Mouse (Mus musculus): ENCODE data around the gene Cdca4.

Cdca4 gene

DNA sequence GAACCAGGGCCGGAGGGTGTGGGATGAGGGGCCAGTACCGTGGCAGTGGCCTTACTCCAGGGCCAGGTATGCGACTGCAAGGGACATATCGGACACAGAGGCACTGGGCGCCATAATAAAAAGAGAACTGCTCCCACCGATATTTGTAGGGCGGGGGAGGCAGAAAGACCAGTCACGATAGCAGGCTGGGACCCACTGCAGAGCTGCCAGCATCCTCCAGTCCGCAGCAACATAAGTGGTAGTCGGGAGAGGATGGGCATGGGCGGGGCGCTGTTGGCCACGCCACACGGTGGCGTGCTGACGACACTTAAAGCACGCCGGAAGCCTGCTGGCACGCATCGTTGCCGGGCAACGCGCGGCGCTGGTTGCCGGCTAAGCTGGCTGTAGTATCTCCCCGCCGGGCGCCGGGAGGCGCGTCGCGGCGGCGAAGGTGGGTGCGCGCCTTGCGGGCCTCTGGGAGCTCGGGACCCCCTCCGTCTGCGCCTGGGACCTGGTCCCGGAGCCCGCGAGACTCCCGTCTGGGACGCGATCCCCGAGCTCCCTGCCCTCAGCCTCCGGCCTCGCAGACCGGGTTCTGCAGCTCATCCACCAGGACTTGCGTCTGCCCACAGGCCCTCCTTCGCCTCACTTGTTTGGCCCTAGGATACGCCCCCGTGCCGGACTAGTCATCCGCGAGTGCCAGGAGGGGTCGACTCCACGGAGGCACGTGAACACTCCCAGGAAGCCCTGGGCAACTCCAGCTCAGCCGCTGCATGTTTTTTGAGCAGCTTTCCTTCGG, 20.4 kb downstream of the Cdca4 start, which contains the start of gene Clba1:
Gene Clba1, plus strand, starts transcription at position 351 of the 778 bp plus-strand sequence.
- in situ Hi-C loops (cut with MboI; ENCODE audit: low pct_unique_long_range_greater_than_20kb in 1 of 2, low sequenced_read_pairs in 2 of 2, unreplicated experiment in 1 of 2): loop anchor here in 1 of 2 experiments (5.0 kb wide), 1 partner anchor 61 kb away; no protein-coding TSS in a partner anchor

DNA sequence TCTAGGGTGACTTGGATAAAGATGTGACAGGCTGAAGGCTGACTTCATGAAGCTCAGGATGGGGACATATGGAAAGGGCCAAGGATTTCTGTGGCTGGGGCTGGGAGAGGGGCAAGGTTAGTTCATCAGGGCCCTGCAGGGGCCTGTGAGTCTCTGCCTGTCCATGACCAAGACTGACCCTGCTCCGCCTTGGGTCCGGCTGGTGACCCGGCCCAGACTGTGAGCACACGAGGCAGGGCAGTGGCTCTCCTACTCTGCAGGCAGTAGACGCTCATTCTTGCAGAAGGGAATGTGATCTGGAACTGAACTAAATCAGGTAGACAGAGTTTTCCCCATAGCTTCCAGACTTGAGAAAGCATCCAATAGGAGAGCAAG, 21.0 kb downstream of the Cdca4 start:
- in situ Hi-C loops (cut with MboI; ENCODE audit: low pct_unique_long_range_greater_than_20kb in 1 of 2, low sequenced_read_pairs in 2 of 2, unreplicated experiment in 1 of 2): loop anchor here in 1 of 2 experiments (5.0 kb wide), 1 partner anchor 61 kb away; no protein-coding TSS in a partner anchor

DNA sequence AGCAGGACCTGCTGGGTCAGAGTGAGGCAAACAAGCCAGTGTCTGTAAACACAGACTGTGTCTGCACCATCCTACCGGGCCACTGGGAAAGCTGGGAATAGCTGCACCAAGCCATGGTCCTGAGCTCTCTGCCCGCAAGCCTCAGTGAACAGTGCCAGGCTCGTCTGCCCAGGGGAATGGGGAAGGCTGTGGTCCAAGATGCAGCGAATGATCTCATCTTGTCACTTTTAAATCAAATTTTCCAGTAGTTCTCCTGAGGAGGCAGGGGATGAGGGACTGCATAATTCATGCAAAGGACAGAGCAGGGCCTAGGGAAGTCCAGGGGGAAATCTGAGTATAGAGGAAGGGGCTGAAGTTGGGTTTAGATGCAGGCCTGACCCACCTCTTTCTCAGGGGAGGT, 21.4 kb downstream of the Cdca4 start:
- in situ Hi-C loops (cut with MboI; ENCODE audit: low pct_unique_long_range_greater_than_20kb in 1 of 2, low sequenced_read_pairs in 2 of 2, unreplicated experiment in 1 of 2): loop anchor here in 1 of 2 experiments (5.0 kb wide), 1 partner anchor 60 kb away; no protein-coding TSS in a partner anchor

DNA sequence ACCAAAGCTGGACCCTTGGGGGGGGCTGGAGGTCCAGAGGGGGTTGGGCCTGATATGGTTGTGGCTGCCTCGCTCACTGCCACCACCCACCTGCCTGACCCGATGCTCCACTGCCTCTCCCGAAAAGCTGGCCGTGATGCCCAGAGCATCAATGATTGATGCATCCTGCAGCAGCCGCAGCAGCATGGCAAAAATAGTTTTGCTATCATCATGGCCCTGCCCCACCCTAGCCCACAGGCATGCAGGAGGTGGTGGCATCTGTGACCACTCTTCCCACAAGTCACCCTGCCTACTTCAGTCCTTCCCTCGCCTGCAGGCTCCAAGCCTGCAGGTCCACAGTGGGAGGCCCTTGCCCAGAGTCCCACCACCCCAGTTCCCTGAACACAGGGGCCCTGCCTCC, 23.2 kb downstream of the Cdca4 start:
- in situ Hi-C loops (cut with MboI; ENCODE audit: low pct_unique_long_range_greater_than_20kb in 1 of 2, low sequenced_read_pairs in 2 of 2, unreplicated experiment in 1 of 2): loop anchor here in 1 of 2 experiments (5.0 kb wide), 1 partner anchor 59 kb away; no protein-coding TSS in a partner anchor

DNA sequence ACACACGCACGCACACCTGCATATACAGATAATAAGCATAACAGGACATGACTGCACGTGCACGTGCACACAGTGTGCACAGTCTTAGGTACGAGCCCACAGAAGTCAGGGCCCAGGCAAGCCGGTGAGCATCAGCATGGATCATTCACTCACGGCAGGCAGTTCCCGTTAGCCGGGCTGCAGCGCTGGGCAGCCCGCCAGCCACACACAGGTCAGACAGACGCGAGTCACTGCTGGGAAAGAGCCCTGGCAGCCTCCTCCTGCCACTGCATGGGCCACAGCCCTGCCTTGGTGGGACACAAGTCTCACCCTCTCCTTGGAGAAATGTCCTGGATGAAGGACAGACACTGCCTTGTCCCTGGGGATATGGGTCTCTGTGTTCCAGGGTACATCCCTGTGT, 25.2 kb downstream of the Cdca4 start:
- in situ Hi-C loops (cut with MboI; ENCODE audit: low pct_unique_long_range_greater_than_20kb in 1 of 2, low sequenced_read_pairs in 2 of 2, unreplicated experiment in 1 of 2): no loop called here

DNA sequence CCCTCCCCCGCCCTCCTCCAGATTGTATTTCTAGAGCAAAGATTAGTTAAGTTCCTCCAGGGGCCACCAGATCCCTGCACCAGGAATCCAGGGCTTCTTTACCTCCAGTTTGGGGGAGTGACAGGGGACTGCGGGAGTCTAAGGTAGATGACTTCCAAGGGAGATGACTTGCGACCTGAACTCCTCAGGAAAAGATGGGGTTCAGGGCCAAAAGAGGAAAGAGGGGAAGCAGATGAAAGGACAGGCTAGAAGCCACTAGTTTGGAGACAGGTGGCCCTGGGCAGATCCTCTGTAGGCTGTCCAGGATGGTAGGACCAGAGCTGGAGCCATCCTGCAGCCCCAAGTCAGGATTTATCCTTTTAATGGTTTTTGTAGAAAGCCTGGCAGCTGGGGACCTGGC, 26.3 kb downstream of the Cdca4 start:
- in situ Hi-C loops (cut with MboI; ENCODE audit: low pct_unique_long_range_greater_than_20kb in 1 of 2, low sequenced_read_pairs in 2 of 2, unreplicated experiment in 1 of 2): no loop called here

DNA sequence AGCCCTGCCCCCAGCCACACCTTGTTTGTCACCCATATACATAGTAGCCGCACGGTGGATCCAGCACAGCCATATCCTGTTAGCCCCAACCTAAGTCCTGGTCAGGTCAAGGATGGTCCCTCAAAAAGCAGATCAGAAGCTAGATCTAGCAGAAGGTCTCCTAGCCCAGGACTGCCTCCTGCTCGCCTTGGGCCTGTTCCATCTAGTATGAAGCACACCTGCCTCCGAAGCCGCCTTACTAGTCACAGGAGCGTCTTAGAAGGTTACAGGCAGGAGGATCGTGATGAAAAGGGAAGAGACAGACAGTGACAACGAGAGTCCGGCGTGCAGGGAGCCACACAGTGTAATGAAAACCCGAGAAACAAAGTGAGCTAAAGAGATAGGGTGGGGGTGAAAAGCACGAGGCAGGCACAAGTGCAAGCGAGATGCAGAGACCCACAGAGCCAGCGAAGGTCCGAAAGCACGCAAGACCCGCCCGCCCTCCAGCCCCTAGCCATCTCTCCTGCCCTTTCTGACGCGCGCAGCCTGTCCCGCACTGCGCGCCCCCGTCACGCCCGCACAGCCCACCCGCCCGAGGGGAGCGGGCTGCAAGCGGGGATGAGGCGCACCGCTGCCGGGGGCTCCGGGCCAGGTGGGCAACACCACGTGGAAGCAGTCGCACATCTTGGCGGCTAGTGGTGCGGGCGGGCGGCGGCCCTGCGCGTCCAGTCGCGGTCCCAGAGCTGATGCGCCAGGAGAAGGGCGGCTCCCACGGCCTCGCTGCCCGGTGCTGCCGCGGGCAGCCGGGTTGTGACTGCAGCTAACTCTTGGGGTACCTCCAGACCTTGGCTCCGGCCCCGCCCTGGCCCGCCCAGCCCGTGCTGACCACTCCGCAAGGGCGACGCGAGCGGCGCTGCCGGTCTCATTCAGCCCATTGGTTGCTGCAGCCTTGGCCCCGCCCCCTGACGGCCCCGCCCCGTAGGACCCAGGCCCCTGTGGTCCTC, 27.1 kb downstream of the Cdca4 start, which contains the start of gene Ahnak2:
Gene Ahnak2, minus strand, starts transcription at position 794 of the 983 bp plus-strand sequence.
- in situ Hi-C loops (cut with MboI; ENCODE audit: low pct_unique_long_range_greater_than_20kb in 1 of 2, low sequenced_read_pairs in 2 of 2, unreplicated experiment in 1 of 2): no loop called here

DNA sequence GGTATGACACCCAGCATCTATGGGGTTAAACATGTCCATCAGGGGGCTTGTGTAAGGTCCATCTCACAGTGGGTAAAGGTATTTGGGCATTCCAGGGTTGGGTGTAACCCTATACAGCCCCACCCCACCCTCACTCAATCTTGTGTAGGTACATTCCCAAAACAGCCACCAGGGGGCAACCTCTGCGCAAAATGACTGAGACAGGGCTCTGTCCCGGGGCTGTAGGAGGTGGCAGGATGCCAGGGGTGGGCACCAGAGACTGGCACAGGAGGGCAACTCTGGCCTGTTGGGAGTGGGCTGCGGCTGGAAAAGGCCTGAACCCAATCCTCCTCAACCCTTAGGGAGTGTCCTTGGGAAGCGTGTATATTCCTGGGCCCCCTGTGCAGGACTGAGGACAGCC, 28.7 kb downstream of the Cdca4 start:
- in situ Hi-C loops (cut with MboI; ENCODE audit: low pct_unique_long_range_greater_than_20kb in 1 of 2, low sequenced_read_pairs in 2 of 2, unreplicated experiment in 1 of 2): no loop called here

DNA sequence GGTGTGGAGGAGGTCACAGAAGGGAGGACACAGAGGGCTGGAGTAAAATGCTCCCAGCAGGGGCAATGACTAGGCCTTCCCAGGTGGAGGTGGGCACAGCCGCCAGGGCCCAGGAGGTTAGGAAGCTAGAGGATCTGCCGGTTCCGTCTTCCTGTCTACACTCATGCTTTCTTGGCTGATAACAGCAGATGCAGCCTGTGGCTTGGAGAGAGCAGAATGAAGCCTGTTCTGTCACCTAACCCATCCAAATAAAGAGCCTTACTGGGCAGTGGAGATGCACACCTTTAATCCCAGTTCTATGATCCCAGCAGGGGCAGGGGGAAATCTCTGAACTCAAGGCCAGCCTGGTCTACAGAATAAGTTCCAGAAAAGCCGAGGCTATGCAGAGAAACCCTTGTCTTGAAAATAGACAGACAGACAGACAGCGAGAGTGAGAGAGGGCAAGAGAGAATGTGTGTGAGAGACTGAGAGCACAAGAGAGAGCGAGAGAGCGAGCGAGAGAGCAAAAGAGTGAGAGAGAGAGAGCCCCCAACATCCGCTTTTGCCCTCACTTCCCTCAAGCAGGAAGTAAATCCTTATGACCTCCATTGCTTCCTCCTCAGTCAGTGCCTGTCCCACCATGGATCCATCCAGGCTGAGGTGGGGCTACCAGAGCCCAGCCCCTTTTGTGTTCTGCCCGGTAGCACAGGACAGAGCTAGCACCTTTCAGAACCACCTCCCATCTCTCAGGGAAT, 29.8 kb downstream of the Cdca4 start:
- in situ Hi-C loops (cut with MboI; ENCODE audit: low pct_unique_long_range_greater_than_20kb in 1 of 2, low sequenced_read_pairs in 2 of 2, unreplicated experiment in 1 of 2): no loop called here

DNA sequence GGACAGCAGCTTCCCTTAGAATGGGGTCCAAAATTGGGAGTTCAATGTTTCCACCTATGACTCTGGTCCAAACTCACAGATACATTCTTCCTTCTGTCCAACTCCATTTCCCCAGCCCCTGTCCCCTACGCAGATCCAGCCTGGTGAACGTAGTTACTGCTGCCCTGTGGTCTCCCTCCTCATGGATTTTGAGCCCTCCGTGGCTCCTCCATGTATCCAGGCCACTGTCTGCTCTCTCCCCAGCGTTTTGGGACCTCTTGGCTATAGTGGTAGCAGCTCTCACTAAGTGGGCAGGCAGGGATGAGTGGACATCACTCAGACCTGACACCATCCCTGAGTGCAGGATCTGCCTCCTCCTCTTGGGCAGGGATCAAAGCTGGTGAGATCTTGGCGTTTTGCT, 30.5 kb downstream of the Cdca4 start:
- in situ Hi-C loops (cut with MboI; ENCODE audit: low pct_unique_long_range_greater_than_20kb in 1 of 2, low sequenced_read_pairs in 2 of 2, unreplicated experiment in 1 of 2): no loop called here

DNA sequence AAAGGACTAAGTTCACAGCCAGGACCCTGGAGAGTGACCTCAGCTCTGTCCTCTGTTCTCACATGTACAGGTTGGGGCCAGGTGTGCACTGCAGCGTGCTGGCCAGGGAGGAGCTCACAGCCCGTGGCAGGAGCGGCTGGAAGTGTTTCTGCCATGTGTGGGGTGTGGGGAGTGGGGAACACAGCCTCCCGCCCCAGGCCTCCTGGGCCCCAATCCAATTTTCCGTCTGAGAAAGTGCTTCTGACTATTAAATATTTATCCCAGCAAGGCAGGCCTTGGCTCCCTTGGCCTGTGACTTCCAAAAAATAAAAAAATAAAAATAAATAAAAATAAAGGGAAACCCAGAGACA, 30.9 kb downstream of the Cdca4 start:
- in situ Hi-C loops (cut with MboI; ENCODE audit: low pct_unique_long_range_greater_than_20kb in 1 of 2, low sequenced_read_pairs in 2 of 2, unreplicated experiment in 1 of 2): no loop called here

DNA sequence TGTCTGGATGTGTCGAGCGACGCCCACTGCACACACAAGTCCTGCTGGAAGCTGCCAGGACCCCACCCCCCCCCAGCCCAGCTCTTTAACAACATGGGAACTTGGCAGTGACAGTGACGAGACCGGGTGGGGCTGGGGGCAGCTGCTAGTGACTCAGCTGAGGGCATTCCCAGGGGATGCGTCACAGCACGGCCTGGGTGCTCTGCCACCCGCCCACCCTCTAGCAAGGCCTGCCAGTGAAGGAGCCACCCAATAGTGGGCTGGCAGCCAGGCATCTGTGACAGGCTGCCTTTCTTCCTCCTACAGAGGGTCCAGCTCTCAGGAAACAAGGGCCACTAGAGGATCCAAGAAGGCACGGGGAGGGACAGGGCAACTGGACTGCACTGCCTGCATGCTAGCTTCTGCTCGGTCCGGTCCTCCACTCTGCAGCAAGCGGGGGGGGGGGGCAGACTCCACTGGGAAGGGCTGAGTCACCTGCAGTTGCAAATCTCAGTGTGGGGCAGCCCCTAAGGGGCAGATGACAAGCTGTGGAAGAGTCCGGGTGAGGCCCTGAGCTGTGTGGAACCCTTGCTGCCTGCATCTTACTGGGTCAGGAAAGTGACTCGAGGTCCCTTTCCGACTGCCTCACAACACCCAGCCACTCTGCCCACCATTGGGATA, 31.4 kb downstream of the Cdca4 start:
- in situ Hi-C loops (cut with MboI; ENCODE audit: low pct_unique_long_range_greater_than_20kb in 1 of 2, low sequenced_read_pairs in 2 of 2, unreplicated experiment in 1 of 2): no loop called here

DNA sequence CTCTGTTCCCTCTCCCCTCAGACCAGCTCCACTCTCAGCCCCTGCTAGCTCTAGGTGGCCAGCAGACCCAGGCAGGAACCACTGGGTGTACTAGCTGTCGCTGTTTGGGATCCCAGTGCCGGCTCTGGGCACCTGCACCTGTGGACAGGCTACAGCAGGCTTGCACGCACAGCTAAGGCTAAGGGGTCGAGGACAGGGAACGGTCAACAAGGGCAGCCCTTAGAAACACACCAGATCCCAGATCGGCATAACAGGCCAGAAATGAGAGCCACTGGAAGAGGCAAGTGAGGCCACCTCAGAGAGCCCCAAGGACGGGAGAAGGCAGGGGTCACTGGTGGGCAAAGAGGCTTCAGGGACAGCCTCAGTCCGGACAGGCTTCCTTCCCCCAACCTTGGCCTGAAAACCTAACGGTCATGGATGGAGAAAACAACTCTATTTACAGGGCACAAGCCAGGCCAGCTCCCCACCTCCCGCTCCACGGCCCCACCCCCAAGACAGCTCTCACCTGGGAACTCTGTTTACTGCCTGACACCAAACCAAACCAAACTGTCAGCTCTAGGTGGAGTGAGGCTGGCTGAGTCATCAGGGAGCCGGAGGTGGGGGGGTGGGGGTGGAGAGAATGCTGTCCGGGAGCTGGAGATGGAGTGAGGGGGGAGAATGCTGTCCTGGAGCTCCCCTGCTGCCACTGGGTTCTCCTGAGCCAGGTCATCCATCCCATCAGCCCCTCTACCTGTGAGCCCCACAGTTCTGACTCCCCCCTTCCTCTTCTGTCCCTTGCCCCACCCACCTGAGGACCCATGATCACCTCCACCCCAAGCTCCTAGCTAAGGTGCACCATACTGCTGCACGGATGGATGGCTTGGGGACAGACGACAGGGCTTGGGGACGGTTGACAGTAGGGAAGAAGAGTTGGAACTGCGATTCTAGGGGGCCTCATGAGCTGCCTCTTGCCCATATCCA, 32.4 kb downstream of the Cdca4 start:
- in situ Hi-C loops (cut with MboI; ENCODE audit: low pct_unique_long_range_greater_than_20kb in 1 of 2, low sequenced_read_pairs in 2 of 2, unreplicated experiment in 1 of 2): no loop called here

DNA sequence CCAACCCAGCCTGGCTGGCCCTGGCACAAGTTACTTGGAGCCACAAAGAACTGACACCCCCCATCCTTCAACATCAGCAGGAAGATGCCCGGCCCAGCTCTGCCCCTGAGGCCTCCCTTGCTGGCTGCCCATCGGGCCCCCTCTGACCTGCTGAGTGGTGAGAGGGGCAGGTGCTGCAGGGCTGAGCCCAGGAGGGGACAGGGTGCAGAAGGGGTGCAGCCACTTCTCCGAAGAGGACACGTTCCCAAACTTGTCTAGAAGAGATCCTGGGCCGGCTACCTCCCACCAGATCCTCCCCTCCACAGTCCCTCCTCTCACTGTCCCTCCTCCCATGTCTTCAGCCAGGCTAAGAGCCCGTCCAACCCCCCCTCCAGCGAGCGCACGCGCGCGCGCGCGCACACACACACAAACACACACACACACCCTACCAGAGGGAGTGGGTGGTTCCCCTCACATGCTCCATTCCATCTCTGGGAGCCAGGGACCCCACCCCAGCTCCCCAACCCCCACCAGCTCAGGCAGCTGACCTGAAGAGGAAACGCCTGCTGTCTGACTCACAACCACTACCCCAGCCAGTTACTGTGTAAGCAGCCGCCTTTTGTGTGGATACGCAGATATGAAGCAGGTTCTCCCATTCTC, 33.6 kb downstream of the Cdca4 start:
- in situ Hi-C loops (cut with MboI; ENCODE audit: low pct_unique_long_range_greater_than_20kb in 1 of 2, low sequenced_read_pairs in 2 of 2, unreplicated experiment in 1 of 2): no loop called here

DNA sequence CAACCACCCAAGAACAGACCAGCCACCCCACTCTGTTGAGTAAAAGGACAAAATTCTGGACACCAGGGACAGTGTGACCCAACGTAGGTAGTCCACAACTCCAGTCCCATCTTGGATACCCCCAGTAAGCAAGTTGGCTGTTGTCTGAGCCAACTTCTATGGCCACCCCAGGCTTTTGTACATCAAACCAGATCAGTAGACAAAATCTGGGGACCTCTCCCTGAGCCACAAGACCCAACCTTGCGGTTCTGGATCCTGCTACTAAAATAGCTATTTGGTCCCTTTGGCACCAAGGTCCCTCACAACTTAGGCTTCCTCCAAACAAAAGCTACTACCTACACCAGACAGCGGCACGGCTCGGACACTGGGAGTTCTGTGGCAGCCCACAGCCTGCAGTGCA, 34.2 kb downstream of the Cdca4 start:
- in situ Hi-C loops (cut with MboI; ENCODE audit: low pct_unique_long_range_greater_than_20kb in 1 of 2, low sequenced_read_pairs in 2 of 2, unreplicated experiment in 1 of 2): no loop called here

DNA sequence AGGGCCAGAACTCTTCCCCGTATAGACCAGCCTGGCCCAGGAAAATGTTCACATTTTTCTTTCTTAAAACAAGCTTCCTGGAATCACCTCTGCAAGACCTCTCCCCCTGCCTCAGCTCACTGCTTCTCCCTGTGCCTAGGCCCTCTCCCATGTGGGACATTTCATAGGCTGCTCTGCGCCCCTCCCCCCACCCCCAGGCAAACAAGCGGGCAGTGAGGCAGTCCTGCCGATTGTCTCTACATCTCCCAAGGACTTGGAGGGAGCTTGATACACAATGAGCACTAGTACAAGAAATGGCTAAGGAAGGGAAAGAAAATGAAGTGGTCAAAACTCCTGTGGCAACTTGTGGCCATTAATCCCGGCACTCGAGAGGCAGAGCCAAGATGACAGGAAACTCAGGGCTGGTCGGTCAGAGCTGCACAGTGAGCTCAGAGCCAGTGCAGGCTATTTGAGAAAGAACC, 34.8 kb downstream of the Cdca4 start:
- in situ Hi-C loops (cut with MboI; ENCODE audit: low pct_unique_long_range_greater_than_20kb in 1 of 2, low sequenced_read_pairs in 2 of 2, unreplicated experiment in 1 of 2): no loop called here
